Comparison of ENCODE assay signal across 28 mouse cellular contexts in the genomic region with DNA sequence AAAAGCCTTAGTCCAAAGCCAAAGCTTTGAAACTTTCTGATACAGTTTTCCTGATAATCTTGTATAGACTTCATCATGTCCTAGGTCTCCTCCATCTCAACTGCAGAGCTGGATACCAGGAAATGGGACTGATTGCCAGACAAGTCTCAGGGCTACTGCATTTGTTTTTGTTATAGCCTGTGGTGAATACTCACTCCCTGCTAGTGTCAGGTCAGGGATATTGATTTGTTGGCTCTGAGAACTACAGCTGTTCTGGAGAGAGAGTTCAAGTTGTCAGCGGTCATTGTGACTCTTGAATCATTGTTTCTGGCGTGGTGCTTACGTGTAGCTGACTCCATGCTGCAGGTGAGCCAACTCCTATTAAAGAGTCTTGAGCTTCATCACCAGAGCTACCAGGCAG. TPM values are rescaled to one million over a fixed set of nuclear protein-coding genes. Genes with fewer than 3 reads are reported as not detected.
DNase-seq lines count a peak whose midpoint lies in the region; ATAC-seq and TF ChIP-seq lines count a peak whose summit lies in the region.
"Had no signal": no experiment of that assay in that cellular context is flagged by ENCODE, and none has a peak within 500 bp of the region (broad histone marks: within the 10 kb centered on the region; RNA-seq: fewer than 3 reads in every experiment).

A gene (plus strand): TSS at position 301 of the 400 bp plus-strand sequence.

- in situ Hi-C loops in Patski (cut with MboI; ENCODE audit: low pct_unique_long_range_greater_than_20kb), result loop anchor here (25.0 kb wide), 1 partner anchor 1339 kb away; no protein-coding TSS in a partner anchor

- H3K4me2 ChIP-seq in liver, postnatal 0 days (ENCODE audit: low read depth, low read length), result no peak within 1 kb of the TSS
- no peak within 1 kb of the TSS for H3K4me2 ChIP-seq in liver, embryonic 11.5 days
- no peak within 1 kb of the TSS for H3K4me2 ChIP-seq in myocyte (ENCODE audit: low read depth)
- H3K4me2 ChIP-seq in lung, postnatal 0 days (replicated peaks; ENCODE audit: low read depth, low read length), result no peak within 1 kb of the TSS
- H3K4me2 ChIP-seq: embryonic facial prominence, embryonic 13.5 days; forebrain, embryonic 12.5 days; heart, embryonic 12.5 days; heart, embryonic 15.5 days; hindbrain, embryonic 13.5 days had no signal

- no peak within 1 kb of the TSS for H3K27ac ChIP-seq in cerebellum, adult 2 months (ENCODE audit: insufficient read depth, low read length)
- H3K27ac ChIP-seq in liver, postnatal 0 days (ENCODE audit: low read depth), result no peak within 1 kb of the TSS
- no peak within 1 kb of the TSS for H3K27ac ChIP-seq in liver, embryonic 11.5 days (ENCODE audit: low read depth, low read length)
- H3K27ac ChIP-seq in lung, postnatal 0 days (ENCODE audit: low read length), result no peak within 1 kb of the TSS
- H3K27ac ChIP-seq: embryonic facial prominence, embryonic 10.5 days; embryonic facial prominence, embryonic 13.5 days; forebrain, embryonic 12.5 days; heart, embryonic 15.5 days; hindbrain, embryonic 10.5 days; hindbrain, embryonic 13.5 days had no signal

- POLR2A ChIA-PET in Patski (lab: Charles Lee), result interaction anchor here (1.1 kb wide), 1 partner anchor 30 kb away, joined by 3 read pairs; no protein-coding TSS in a partner anchor

- ATAC-seq in liver, postnatal 0 days, result 0 out of 2 replicates have a peak, but pooled peaks have one; percentile 21
- ATAC-seq in liver, embryonic 11.5 days (replicated peaks; ENCODE audit: low FRiP score), result no peak
- ATAC-seq in Patski, result peak; percentile 7
- no peak for ATAC-seq in lung, postnatal 0 days
- ATAC-seq: forebrain, embryonic 16.5 days; hindbrain, embryonic 16.5 days had no signal

- H3K36me3 ChIP-seq in liver, postnatal 0 days (replicated peaks; ENCODE audit: insufficient read depth, low read length), result peaks cover 12% of the 10 kb centered on the region
- peaks cover 4% of the 10 kb centered on the region; the same call in 1 of the 2 replicates for H3K36me3 ChIP-seq in liver, embryonic 11.5 days (ENCODE audit: control insufficient read depth, insufficient read depth, low read length)
- H3K36me3 ChIP-seq in myocyte (ENCODE audit: control insufficient read depth, insufficient read depth), result peaks cover 13% of the 10 kb centered on the region
- H3K36me3 ChIP-seq in lung, postnatal 0 days (ENCODE audit: insufficient read depth, low read length), result peaks cover 4% of the 10 kb centered on the region; the same call in 1 of the 2 replicates

- no peak within 1 kb of the TSS for H3ac ChIP-seq in myocyte (ENCODE audit: control insufficient read depth, insufficient read length)

- WGBS in cerebellum, adult 2 months, result 66% methylated on average over 3 of the region's 3 CpGs
- WGBS in liver, postnatal 0 days (ENCODE audit: insufficient replicate concordance), result 69% methylated on average over 3 of the region's 3 CpGs
- 78% methylated on average over 3 of the region's 3 CpGs for WGBS in liver, embryonic 11.5 days
- WGBS in lung, postnatal 0 days, result 70% methylated on average over 3 of the region's 3 CpGs

- TF ChIP-seq POLR2A in cerebellum, adult 2 months (IDR thresholded peaks at IDR 0.05; ENCODE audit: borderline replicate concordance, insufficient read depth, low read length), result no peak
- TF ChIP-seq POLR2A in myocyte (IDR thresholded peaks at IDR 0.05; ENCODE audit: insufficient read length, low read depth), result no peak

- H3K9ac ChIP-seq in liver, postnatal 0 days (replicated peaks), result no peak within 1 kb of the TSS
- H3K9ac ChIP-seq in liver, embryonic 11.5 days (ENCODE audit: low read depth, low read length), result no peak within 1 kb of the TSS
- no peak within 1 kb of the TSS for H3K9ac ChIP-seq in lung, postnatal 0 days (replicated peaks; ENCODE audit: low read depth)
- H3K9ac ChIP-seq: embryonic facial prominence, embryonic 13.5 days; forebrain, embryonic 12.5 days; heart, embryonic 12.5 days; heart, embryonic 15.5 days; hindbrain, embryonic 13.5 days had no signal

- no peaks in the 10 kb centered on the region for H3K79me2 ChIP-seq in myocyte (ENCODE audit: control insufficient read depth, insufficient read depth)

- DNase-seq in cerebellum, adult 2 months, result no peak
- no peak for DNase-seq in cerebellum, adult 11-12 months
- DNase-seq in liver, postnatal 0 days, result no peak
- DNase-seq in liver, embryonic 11.5 days (ENCODE audit: low spot score), result no peak
- DNase-seq in Patski (ENCODE audit: low read depth, low spot score), result no peak
- no peak for DNase-seq in embryo, embryonic 10 days (ENCODE audit: low spot score)
- no peak for DNase-seq in lung, postnatal 0 days (ENCODE audit: low spot score)
- DNase-seq: adrenal gland, postnatal 10 days; adrenal gland, postnatal 36 days; cerebellum, adult 18-20 months; cerebellum, adult 9-11 months; cerebellum, postnatal 25 days; embryo, embryonic 11 days; gastrocnemius, postnatal 25 days; heart, adult 18-20 months; heart, postnatal 10 days; heart, postnatal 36 days had no signal

- TF ChIP-seq CTCF in cerebellum, adult 2 months (IDR thresholded peaks at IDR 0.05; ENCODE audit: borderline replicate concordance, insufficient read depth, low read depth, low read length), result no peak
- TF ChIP-seq CTCF in liver, postnatal 0 days (IDR thresholded peaks at IDR 0.05; ENCODE audit: low read depth), result no peak
- TF ChIP-seq CTCF in Patski (IDR thresholded peaks at IDR 0.05), result no peak
- no peak for TF ChIP-seq CTCF in lung, postnatal 0 days (IDR thresholded peaks at IDR 0.05)

- TF ChIP-seq EP300 in liver, postnatal 0 days (IDR thresholded peaks at IDR 0.05; ENCODE audit: low read depth), result no peak
- no peak for TF ChIP-seq EP300 in lung, postnatal 0 days (IDR thresholded peaks at IDR 0.05)

- CTCF ChIA-PET in Patski (lab: Charles Lee), result no interaction called here

- H3K27me3 ChIP-seq in cerebellum, adult 2 months (ENCODE audit: control insufficient read depth, insufficient read depth, low read length), result no peaks in the 10 kb centered on the region
- no peaks in the 10 kb centered on the region for H3K27me3 ChIP-seq in liver, postnatal 0 days (ENCODE audit: insufficient read depth, low read length)
- no peaks in the 10 kb centered on the region for H3K27me3 ChIP-seq in liver, embryonic 11.5 days (replicated peaks; ENCODE audit: control insufficient read depth, insufficient read depth, low read length)
- H3K27me3 ChIP-seq in Patski (no peaks in the 10 kb centered on the region), myocyte (ENCODE audit: control insufficient read depth, insufficient read depth, insufficient read length) (no peaks in the 10 kb centered on the region)
- H3K27me3 ChIP-seq in lung, postnatal 0 days (replicated peaks; ENCODE audit: insufficient read depth, low read length), result no peaks in the 10 kb centered on the region
- H3K27me3 ChIP-seq: embryonic facial prominence, embryonic 13.5 days; forebrain, embryonic 12.5 days; heart, embryonic 12.5 days; heart, embryonic 15.5 days; hindbrain, embryonic 13.5 days had no signal

- H3K9me3 ChIP-seq in liver, postnatal 0 days (ENCODE audit: low read length), result no peaks in the 10 kb centered on the region
- H3K9me3 ChIP-seq in liver, embryonic 11.5 days (ENCODE audit: control insufficient read depth, low read length), result no peaks in the 10 kb centered on the region
- H3K9me3 ChIP-seq in lung, postnatal 0 days (ENCODE audit: low read length), result no peaks in the 10 kb centered on the region
- H3K9me3 ChIP-seq: embryonic facial prominence, embryonic 10.5 days; embryonic facial prominence, embryonic 13.5 days; forebrain, embryonic 12.5 days; heart, embryonic 12.5 days; heart, embryonic 15.5 days; hindbrain, embryonic 10.5 days; hindbrain, embryonic 13.5 days had no signal

- no peaks in the 10 kb centered on the region; the same call in 1 of the 2 replicates for H3K4me1 ChIP-seq in cerebellum, adult 2 months (ENCODE audit: control insufficient read depth, insufficient read depth, low read length)
- H3K4me1 ChIP-seq in liver, postnatal 0 days (ENCODE audit: insufficient read depth), result peaks cover 2% of the 10 kb centered on the region; the same call in 1 of the 2 replicates
- no peaks in the 10 kb centered on the region for H3K4me1 ChIP-seq in liver, embryonic 11.5 days (replicated peaks; ENCODE audit: control insufficient read depth, insufficient read depth, low read length)
- no peaks in the 10 kb centered on the region for H3K4me1 ChIP-seq in lung, postnatal 0 days (ENCODE audit: insufficient read depth, low read depth, low read length)
- H3K4me1 ChIP-seq: embryonic facial prominence, embryonic 10.5 days; embryonic facial prominence, embryonic 13.5 days; forebrain, embryonic 12.5 days; heart, embryonic 12.5 days; heart, embryonic 15.5 days; hindbrain, embryonic 10.5 days; hindbrain, embryonic 13.5 days had no signal

- no peak within 1 kb of the TSS for H3K4me3 ChIP-seq in cerebellum, adult 2 months (replicated peaks; ENCODE audit: insufficient read depth, low read depth, low read length)
- no peak within 1 kb of the TSS for H3K4me3 ChIP-seq in liver, postnatal 0 days (ENCODE audit: low read depth, low read length)
- no peak within 1 kb of the TSS for H3K4me3 ChIP-seq in liver, embryonic 11.5 days (ENCODE audit: low read depth, low read length)
- H3K4me3 ChIP-seq in myocyte, result no peak within 1 kb of the TSS
- H3K4me3 ChIP-seq in lung, postnatal 0 days (ENCODE audit: low read depth, low read length), result no peak within 1 kb of the TSS
- H3K4me3 ChIP-seq: embryonic facial prominence, embryonic 10.5 days; embryonic facial prominence, embryonic 13.5 days; erythroblast, embryonic 14.5 days; forebrain, embryonic 12.5 days; heart, embryonic 12.5 days; heart, embryonic 15.5 days; hindbrain, embryonic 10.5 days; hindbrain, embryonic 13.5 days had no signal

TF ChIP-seq in myocyte, 11 proteins besides CTCF, POLR2A, EP300 and RAD21:
- TF ChIP-seq POLR2AphosphoS2 (IDR thresholded peaks at IDR 0.05; ENCODE audit: insufficient read length, low read depth), result peak; percentile 8
- no peak for TF ChIP-seq USF1 (IDR thresholded peaks at IDR 0.05; ENCODE audit: low read depth)
TF ChIP-seq in myocyte: peak in this region for 1.

RNA-seq across cellular contexts. Expression of the gene that starts here (rescaled TPM):
- polyA plus RNA-seq in cerebellum, adult 2 months (2012; rRNA removed), result 15.8 and 17.3 TPM in 2 replicates
- polyA plus RNA-seq in liver, postnatal 0 days (2015; fragmentation: Nextera tagmentation; extraction: Ambion mirVana), result 0.28 and 0.40 TPM in 2 replicates
- polyA plus RNA-seq in liver, embryonic 11.5 days (2014; fragmentation: Nextera tagmentation; extraction: Ambion mirVana), result 1.0 and 1.7 TPM in 2 replicates
- polyA plus RNA-seq in Patski (2021), result 1.9 TPM
- polyA plus RNA-seq in myocyte (2012; fragmentation: generic; extraction: Trizol), result 0.43 TPM
- 0.95 and 1.0 TPM in 2 replicates for polyA plus RNA-seq in lung, postnatal 0 days (2015; fragmentation: Nextera tagmentation; extraction: Ambion mirVana)
- polyA plus RNA-seq: erythroblast, embryonic 14.5 days had no signal

Comparison
In these comparisons a context has a peak if more than half of its experiments do, and no peak if none do; other contexts are left out.
1. Peak in ATAC-seq in liver, postnatal 0 days; RNA of the gene not detected or under 1 TPM.